Mouse (Mus musculus): ENCODE measurements at regions not wholly inside any gene's neighbourhood (a gene's known extent, or its start where the extent isn't known, plus 50 kb on each side); places are given as distances from the start of the nearest gene placed in this dataset.
"Not testable (repeated sequence)": the region's sequence is repeated elsewhere in the genome, so short reads cannot be mapped to it uniquely, and the experiment has no call there.

- no peak for DNase-seq (ENCODE audit: low read depth)
Observed at GRCm38 (mm10) chr7:95954511-95954910, 216.5 kb upstream of the Tenm4 start.

- no peak for DNase-seq (ENCODE audit: low read depth)
Observed at GRCm38 (mm10) chr7:95955119-95955518, 215.9 kb upstream of the Tenm4 start.

- DNase-seq (ENCODE audit: low read depth) = no peak
Observed at GRCm38 (mm10) chr7:95959068-95959467, 212.0 kb upstream of the Tenm4 start.

GRCm38 (mm10) chr7:95971863-95972262, 199.2 kb upstream of the Tenm4 start:
- DNase-seq (ENCODE audit: low read depth) = no peak

GRCm38 (mm10) chr7:95974085-95974484, 197.0 kb upstream of the Tenm4 start:
- no peak for DNase-seq (ENCODE audit: low read depth)

- no peak for DNase-seq (ENCODE audit: low read depth)
Observed at GRCm38 (mm10) chr7:95991250-95992032, 179.6 kb upstream of the Tenm4 start.

- no peak for DNase-seq (ENCODE audit: low read depth)
Observed at GRCm38 (mm10) chr7:95992033-95992516, 179.0 kb upstream of the Tenm4 start.

- DNase-seq (ENCODE audit: low read depth) = no peak
Observed at GRCm38 (mm10) chr7:95992521-95992920, 178.5 kb upstream of the Tenm4 start.

- DNase-seq (ENCODE audit: low read depth) = no peak
Observed at GRCm38 (mm10) chr7:95997190-95997589, 173.9 kb upstream of the Tenm4 start.

GRCm38 (mm10) chr7:95999189-95999588, 171.9 kb upstream of the Tenm4 start:
- no peak for DNase-seq (ENCODE audit: low read depth)

GRCm38 (mm10) chr7:96002401-96002800, 168.6 kb upstream of the Tenm4 start:
- no peak for DNase-seq (ENCODE audit: low read depth)

- DNase-seq (ENCODE audit: low read depth) = no peak
Observed at GRCm38 (mm10) chr7:96006299-96006698, 164.7 kb upstream of the Tenm4 start.

GRCm38 (mm10) chr7:96013008-96013407, 158.0 kb upstream of the Tenm4 start:
- no peak for DNase-seq (ENCODE audit: low read depth)

- no peak for DNase-seq (ENCODE audit: low read depth)
Observed at GRCm38 (mm10) chr7:96017112-96017884, 153.7 kb upstream of the Tenm4 start.

- DNase-seq (ENCODE audit: low read depth) = no peak
Observed at GRCm38 (mm10) chr7:96024048-96024447, 147.0 kb upstream of the Tenm4 start.

GRCm38 (mm10) chr7:96026781-96027418, 144.1 kb upstream of the Tenm4 start:
- no peak for DNase-seq (ENCODE audit: low read depth)

- DNase-seq (ENCODE audit: low read depth) = no peak
Observed at GRCm38 (mm10) chr7:96033636-96034035, 137.4 kb upstream of the Tenm4 start.

- DNase-seq (ENCODE audit: low read depth) = no peak
Observed at GRCm38 (mm10) chr7:96035456-96035855, 135.6 kb upstream of the Tenm4 start.

GRCm38 (mm10) chr7:96039628-96040027, 131.4 kb upstream of the Tenm4 start:
- no peak for DNase-seq (ENCODE audit: low read depth)

- no peak for DNase-seq (ENCODE audit: low read depth)
Observed at GRCm38 (mm10) chr7:96041806-96042205, 129.2 kb upstream of the Tenm4 start.

GRCm38 (mm10) chr7:96051631-96052030, 119.4 kb upstream of the Tenm4 start:
- no peak for DNase-seq (ENCODE audit: low read depth)

- not testable (repeated sequence) for DNase-seq (ENCODE audit: low read depth)
Observed at GRCm38 (mm10) chr7:96061599-96061998, 109.4 kb upstream of the Tenm4 start.
